Mouse (Mus musculus): ENCODE results near the gene Nipal4.

The Nipal4 gene

GRCm38 (mm10) chr11:46156945-46157344 is 9.4 kb downstream of the Nipal4 start:
- no peak for DNase-seq

- no peak for DNase-seq
These were observed 19.7 kb downstream of the Nipal4 start for GRCm38 (mm10) chr11:46146619-46147018.

- DNase-seq = peak; percentile 49 to 50
These were observed 21.0 kb downstream of the Nipal4 start for GRCm38 (mm10) chr11:46145163-46145875.

- no peak for DNase-seq
These were observed 23.0 kb downstream of the Nipal4 start for GRCm38 (mm10) chr11:46143342-46143741.

- no peak for DNase-seq
These were observed 31.4 kb downstream of the Nipal4 start for GRCm38 (mm10) chr11:46134899-46135298.

GRCm38 (mm10) chr11:46131022-46131986 is 35.0 kb downstream of the Nipal4 start:
- no peak for DNase-seq

- peak; percentile 90 to 91 for DNase-seq
These were observed 37.8 kb downstream of the Nipal4 start for GRCm38 (mm10) chr11:46128548-46128945.

GRCm38 (mm10) chr11:46127621-46128547 is 38.4 kb downstream of the Nipal4 start:
- peak; percentile 70 to 74 for DNase-seq

GRCm38 (mm10) chr11:46126827-46127410 is 39.4 kb downstream of the Nipal4 start:
- DNase-seq = peak; percentile 23 to 32

- DNase-seq = peak; percentile 48 to 54
These were observed 40.0 kb downstream of the Nipal4 start for GRCm38 (mm10) chr11:46126317-46126716.

GRCm38 (mm10) chr11:46125835-46126229 is 40.5 kb downstream of the Nipal4 start:
- peak; percentile 30 to 38 for DNase-seq

- peak; percentile 18 to 20 for DNase-seq
These were observed 41.0 kb downstream of the Nipal4 start for GRCm38 (mm10) chr11:46125093-46125834.

- no peak for DNase-seq
These were observed 42.9 kb downstream of the Nipal4 start for GRCm38 (mm10) chr11:46123328-46123866.

- no peak for DNase-seq
These were observed 43.4 kb downstream of the Nipal4 start for GRCm38 (mm10) chr11:46122875-46123274.

GRCm38 (mm10) chr11:46121666-46122065 is 44.6 kb downstream of the Nipal4 start:
- DNase-seq = no peak

- DNase-seq = no peak
These were observed 46.2 kb downstream of the Nipal4 start for GRCm38 (mm10) chr11:46120084-46120483.

GRCm38 (mm10) chr11:46119624-46120023 is 46.7 kb downstream of the Nipal4 start:
- DNase-seq = no peak

GRCm38 (mm10) chr11:46116510-46116909 is 49.8 kb downstream of the Nipal4 start:
- DNase-seq = peak; percentile 10 to 12

GRCm38 (mm10) chr11:46115411-46116173 is 50.7 kb downstream of the Nipal4 start:
- DNase-seq = no peak

GRCm38 (mm10) chr11:46115011-46115410 is 51.3 kb downstream of the Nipal4 start:
- DNase-seq = no peak
